Mouse (Mus musculus) Patski (cell line): Measurements from ENCODE around the gene C2cd4d. TPM values are rescaled to one million over a fixed set of nuclear protein-coding genes. Genes with fewer than 3 reads are reported as not detected.

Experiments
- ATAC-seq: fragments of 100-300 bp; one replicate; pipeline ENCODE4 v1.8.0; 2021
- CTCF ChIA-PET: fragments of 350-600 bp; sonication (Branson Sonifier 250); formaldehyde crosslinking; loops from one replicate; lab custom pipeline; 2022; ENCODE audit warnings: inconsistent platforms; lab: Charles Lee
- POLR2A ChIA-PET: fragments of 350-600 bp; sonication (Branson Sonifier 250); formaldehyde crosslinking; loops from one replicate; lab custom pipeline; 2022; ENCODE audit warnings: antibody characterized with exemption, inconsistent platforms; lab: Charles Lee
- DNase-seq: peaks from one replicate; pipeline ENCODE4 v3.0.0-alpha.2; 2011; ENCODE audit warnings: low read depth, low spot score
- H3K27me3 ChIP-seq: fragments of 371-371 bp; one replicate; pipeline ENCODE4 v1.5.1; 2021
- CTCF ChIP-seq: fragments of 100-300 bp; IDR thresholded peaks from one replicate; pipeline ENCODE4 v1.5.1; 2021
- in situ Hi-C: fragments of 300-500 bp; cut with MboI; formaldehyde crosslinking; loops from 3 replicates; pipeline ENCODE4 v1.11.1; 2018; ENCODE audit warnings: low pct_unique_long_range_greater_than_20kb, mixed read lengths
- polyA plus RNA-seq: library from polyadenylated mRNA; unstranded; gene quantifications from one replicate; pipeline ENCODE4 v1.2.3, GENCODE M21; 2021

C2cd4d gene
- polyA plus RNA-seq, result not detected

DNA sequence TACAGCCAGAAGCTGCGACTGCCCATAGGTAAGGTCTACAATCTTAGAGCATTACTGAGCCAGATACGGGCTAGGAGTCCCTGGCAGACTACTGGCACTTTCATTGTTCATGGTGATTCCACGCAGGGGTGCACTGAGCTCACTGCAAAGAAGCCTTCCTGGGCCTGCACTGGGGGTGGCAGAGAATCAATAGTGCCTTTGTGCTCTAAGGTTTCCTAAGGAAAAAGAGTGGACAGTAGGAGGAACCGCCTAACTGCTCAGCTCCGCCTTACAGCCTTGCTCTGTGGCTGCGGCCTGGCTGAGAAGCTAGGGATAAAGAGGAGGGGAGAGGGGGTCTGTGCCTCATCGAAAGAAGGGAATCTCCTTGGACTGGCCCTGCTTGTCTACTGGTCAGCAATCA, at the start of gene C2cd4d:
Gene C2cd4d (plus strand): TSS at position 301 of the 400 bp plus-strand sequence.
- ATAC-seq, result no peak

DNA sequence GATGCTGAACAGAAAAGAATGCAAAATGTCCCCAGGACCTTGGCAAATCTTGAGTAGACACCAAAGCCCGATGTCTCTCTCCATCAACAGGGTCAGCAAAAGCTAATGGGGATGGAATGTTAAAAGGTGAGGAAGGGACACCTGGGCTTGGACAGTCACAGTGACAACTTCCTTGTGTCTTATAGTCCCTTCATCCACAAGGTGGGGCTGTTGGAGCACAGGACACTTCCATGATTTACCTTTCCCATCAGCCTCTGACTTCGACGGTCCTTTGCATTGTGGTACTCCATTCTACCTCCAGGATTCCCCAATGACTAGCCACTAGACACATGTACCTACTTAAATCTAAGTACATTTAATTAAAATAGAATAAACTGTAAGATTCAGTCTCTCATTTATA, 33.6 kb upstream of the C2cd4d start:
- ChIA-PET CTCF (interaction anchor here (1.1 to 1.8 kb wide), 4 partner anchors 8 to 38 kb away, joined by 3 to 4 read pairs (median 4); no protein-coding TSS in a partner anchor), POLR2A (interaction anchor here (0.9 kb wide), 1 partner anchor 10 kb away, joined by 3 read pairs; no protein-coding TSS in a partner anchor)
- peak; percentile 35 for ATAC-seq
- in situ Hi-C loops, result no loop called here
- no peak for DNase-seq
- no peaks in the 10 kb centered on the region for H3K27me3 ChIP-seq
- peak; percentile 64 for TF ChIP-seq CTCF

More for the DNA sequence above, at the start of gene C2cd4d:
- DNase-seq, result no peak
- in situ Hi-C loops, result loop anchor here (25.0 kb wide), 1 partner anchor 600 kb away; the partner anchor contains the start of gene Gm5773
- ChIA-PET POLR2A (interaction anchor here (0.6 to 0.8 kb wide), 2 partner anchors 59 to 1318 kb away, joined by 4 read pairs; no protein-coding TSS in a partner anchor), CTCF (no interaction called here)
- TF ChIP-seq CTCF, result no peak
- H3K27me3 ChIP-seq, result peaks cover 24% of the 10 kb centered on the region

DNA sequence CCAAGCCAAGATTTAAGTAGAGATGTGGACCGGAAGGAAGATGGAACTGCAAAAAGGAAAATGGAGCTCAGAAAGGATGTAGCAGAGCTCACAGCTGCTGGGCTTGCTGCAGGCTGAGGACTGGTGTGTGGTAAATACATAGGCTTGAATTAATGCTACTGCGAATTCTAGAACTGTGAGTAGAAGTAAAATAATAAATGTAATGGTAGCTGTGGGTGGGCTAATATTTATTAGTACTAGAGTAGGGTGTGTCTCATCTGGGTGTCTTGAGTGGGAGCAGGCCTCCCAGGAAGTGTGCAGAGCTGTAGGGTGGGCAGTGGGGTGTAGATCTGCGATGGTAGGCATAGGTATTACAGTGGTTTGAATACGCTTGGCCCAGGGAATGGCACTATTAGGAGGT, 27.8 kb upstream of the C2cd4d start:
- DNase-seq, result no peak
- no peak for TF ChIP-seq CTCF
- peaks cover 8% of the 10 kb centered on the region for H3K27me3 ChIP-seq
- POLR2A ChIA-PET, result interaction anchor here (0.8 kb wide), 1 partner anchor 24 kb away, joined by 3 read pairs; the partner anchor contains the start of gene Them4
- CTCF ChIA-PET, result interaction anchor here (0.8 to 1.6 kb wide), 6 partner anchors 12 to 26 kb away, joined by 3 to 6 read pairs (median 4); no protein-coding TSS in a partner anchor
- in situ Hi-C loops, result no loop called here
- ATAC-seq, result no peak

DNA sequence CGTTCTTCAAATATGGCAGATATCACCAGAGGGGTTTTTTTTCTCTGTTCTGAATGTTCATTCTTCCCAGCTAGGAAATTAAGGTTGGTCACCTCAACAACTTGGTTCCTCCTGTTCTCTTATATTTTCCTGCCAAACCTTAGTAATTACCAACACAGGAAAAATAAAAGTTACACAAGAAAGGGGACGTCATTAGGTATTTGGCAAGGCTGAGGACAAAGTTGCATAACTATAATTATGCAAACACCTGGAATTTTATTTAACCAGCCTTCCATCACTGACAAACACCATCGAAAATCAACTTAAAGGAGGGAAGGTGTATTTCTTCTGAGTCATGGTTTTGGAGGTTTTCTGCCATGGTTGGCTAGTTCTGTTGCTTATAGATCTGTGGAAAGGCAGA, 23.7 kb upstream of the C2cd4d start:
- peaks cover 15% of the 10 kb centered on the region for H3K27me3 ChIP-seq
- ChIA-PET POLR2A (interaction anchor here (1.1 kb wide), 1 partner anchor 10 kb away, joined by 3 read pairs; no protein-coding TSS in a partner anchor), CTCF (interaction anchor here (1.6 to 1.8 kb wide), 2 partner anchors 19 to 28 kb away, joined by 4 to 5 read pairs; no protein-coding TSS in a partner anchor)
- DNase-seq (no peak), ATAC-seq (no peak)
- no peak for TF ChIP-seq CTCF
- in situ Hi-C loops, result no loop called here

DNA sequence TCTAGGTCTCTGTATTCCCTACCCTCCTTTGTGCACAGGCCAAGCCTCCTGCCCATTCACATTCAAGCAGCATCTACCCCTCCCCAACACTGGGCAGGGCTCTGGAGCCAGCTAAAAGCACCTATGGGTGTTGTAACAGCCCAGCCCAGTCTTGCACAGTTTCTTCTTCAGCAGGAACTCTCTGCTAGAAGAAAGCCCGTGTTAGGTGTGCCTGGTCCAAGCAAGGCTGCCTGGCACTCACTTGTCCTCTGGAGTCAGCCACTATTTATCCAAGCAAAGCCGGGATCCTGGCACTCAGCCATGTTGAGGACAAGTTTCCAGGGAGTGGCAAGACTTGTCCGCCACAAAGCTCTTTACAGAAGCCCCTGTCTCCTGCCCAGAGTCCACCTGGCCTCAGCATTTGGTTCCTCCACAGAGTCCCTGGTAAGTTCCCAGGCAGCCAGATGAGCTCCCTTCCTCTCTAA, 20.2 kb upstream of the C2cd4d start, which contains the start of gene Them5:
Gene Them5 (plus strand): TSS at position 141 of the 464 bp plus-strand sequence.
- CTCF ChIA-PET, result interaction anchor here (1.0 to 1.2 kb wide), 2 partner anchors 8 to 14 kb away, joined by 3 to 4 read pairs; no protein-coding TSS in a partner anchor
- in situ Hi-C loops, result no loop called here
- POLR2A ChIA-PET, result no interaction called here

DNA sequence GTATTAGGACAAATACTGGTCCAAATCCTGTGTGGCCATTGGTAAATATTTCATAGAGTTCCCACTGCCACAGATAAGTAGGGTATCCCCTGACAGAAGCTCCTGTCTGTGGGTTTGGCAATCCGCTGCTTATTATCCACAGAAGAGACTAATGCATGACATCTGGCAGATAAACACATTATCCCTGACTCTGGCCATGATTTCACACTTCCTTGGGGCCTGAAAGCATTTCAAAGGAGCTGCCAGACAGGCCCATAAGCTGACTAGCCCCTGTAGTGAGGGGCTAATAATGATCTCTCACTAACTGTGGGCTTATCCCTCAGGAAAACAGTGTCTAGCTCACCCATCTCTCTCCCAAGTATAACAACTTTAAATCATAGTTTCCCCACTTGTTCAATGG, 19.7 kb upstream of the C2cd4d start:
- ChIA-PET CTCF (interaction anchor here (1.0 to 1.7 kb wide), 3 partner anchors 9 to 18 kb away, joined by 3 to 6 read pairs (median 4); no protein-coding TSS in a partner anchor), POLR2A (no interaction called here)
- DNase-seq, result peak; percentile 7
- no peak for ATAC-seq
- in situ Hi-C loops, result no loop called here
- H3K27me3 ChIP-seq, result peaks cover 33% of the 10 kb centered on the region
- no peak for TF ChIP-seq CTCF

More for the DNA sequence above, 20.2 kb upstream of the C2cd4d start, which contains the start of gene Them5:
- DNase-seq (peak; percentile 10), ATAC-seq (no peak)
- TF ChIP-seq CTCF, result no peak
- peaks cover 33% of the 10 kb centered on the region for H3K27me3 ChIP-seq

DNA sequence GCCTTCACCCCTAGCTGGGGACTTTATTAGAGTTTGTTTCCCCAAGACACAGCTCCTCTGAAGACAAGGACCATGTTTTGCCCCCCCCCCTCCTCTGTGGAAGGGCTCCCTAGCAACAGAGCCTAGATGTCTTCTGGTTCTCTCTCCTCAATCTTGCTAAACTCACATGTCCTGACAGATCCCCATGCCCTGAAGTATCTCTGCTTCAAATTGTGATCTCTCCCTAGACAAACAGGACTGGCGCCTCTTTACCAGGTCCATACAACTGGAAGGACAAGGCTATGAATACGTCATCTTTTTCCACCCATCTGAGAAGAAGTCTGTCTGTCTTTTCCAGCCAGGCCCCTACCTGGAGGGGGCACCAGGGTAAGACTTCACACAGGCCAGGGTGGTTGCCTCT, 18.1 kb upstream of the C2cd4d start:
- POLR2A ChIA-PET, result no interaction called here
- DNase-seq, result no peak

DNA sequence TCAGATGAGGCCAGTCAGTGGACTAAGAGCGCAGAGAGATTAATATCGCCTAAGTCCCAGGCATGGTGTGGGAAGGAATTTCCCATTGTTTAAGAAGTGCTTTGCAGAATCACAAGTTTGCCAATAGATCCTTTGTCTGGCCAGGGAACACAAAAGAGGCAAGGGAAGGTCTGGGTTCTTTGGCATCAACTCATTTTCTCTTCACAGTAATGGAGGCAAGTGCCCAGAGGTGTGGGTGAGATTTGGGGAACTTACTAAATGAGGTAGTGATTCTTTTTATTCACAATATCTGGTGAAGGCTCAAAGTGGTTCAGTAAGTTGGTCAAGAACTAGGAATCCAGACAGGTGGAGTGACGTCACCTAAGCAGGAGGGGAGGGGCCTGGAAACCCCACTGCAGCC, 17.3 kb upstream of the C2cd4d start:
- CTCF ChIA-PET, result no interaction called here
- DNase-seq, result no peak
- in situ Hi-C loops, result no loop called here
- no peak for TF ChIP-seq CTCF
- no peak for ATAC-seq
- POLR2A ChIA-PET, result no interaction called here
- H3K27me3 ChIP-seq, result peaks cover 27% of the 10 kb centered on the region

More for the DNA sequence above, 18.1 kb upstream of the C2cd4d start:
- in situ Hi-C loops, result no loop called here
- peaks cover 34% of the 10 kb centered on the region for H3K27me3 ChIP-seq
- no peak for TF ChIP-seq CTCF
- ATAC-seq, result no peak
- CTCF ChIA-PET, result interaction anchor here (1.7 kb wide), 1 partner anchor 17 kb away, joined by 6 read pairs; no protein-coding TSS in a partner anchor

DNA sequence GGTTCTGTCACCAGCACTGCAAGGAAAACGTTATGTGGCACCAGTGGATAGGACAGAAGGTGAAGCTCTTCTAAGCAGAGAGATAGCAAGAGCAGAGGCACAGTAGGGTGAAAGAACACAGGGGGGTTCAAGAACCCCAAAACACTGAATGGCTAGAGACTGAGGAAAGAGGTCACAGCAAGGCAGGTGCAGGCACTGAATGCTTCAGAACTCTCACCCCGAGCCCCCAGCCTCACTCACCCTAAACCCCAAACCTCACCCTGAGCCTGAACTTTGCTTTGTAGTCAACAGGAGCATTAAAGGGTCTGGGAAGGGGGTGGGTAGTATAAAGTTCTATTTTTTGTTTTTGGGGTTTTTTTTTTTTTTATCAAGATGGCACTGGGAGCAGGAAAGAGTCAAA, 14.1 kb upstream of the C2cd4d start:
- no peak for ATAC-seq
- no peak for DNase-seq
- ChIA-PET POLR2A (no interaction called here), CTCF (interaction anchor here (1.3 kb wide), 1 partner anchor 12 kb away, joined by 3 read pairs; no protein-coding TSS in a partner anchor)
- H3K27me3 ChIP-seq, result peaks cover 27% of the 10 kb centered on the region
- in situ Hi-C loops, result no loop called here
- no peak for TF ChIP-seq CTCF

DNA sequence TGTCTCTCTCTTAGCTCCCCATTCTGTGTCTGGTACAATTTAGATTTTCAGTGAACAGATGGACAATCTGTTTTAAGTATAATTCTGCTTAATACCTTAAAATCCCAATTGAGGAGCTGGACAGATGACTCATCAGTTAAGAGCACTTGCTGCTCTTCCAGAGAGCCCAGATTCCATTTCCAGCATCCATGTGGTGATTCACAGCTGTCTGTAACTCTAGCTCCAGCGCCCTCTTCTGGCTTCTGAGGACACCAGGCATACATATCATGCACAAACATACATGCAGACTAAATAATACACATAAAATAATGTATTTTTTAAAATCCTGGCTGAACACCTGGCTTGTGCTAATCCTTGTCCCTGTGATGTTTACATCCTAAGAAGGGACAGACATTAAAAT, 1.4 kb upstream of the C2cd4d start:
- peak; percentile 59 for DNase-seq
- ChIA-PET POLR2A (no interaction called here), CTCF (interaction anchor here (1.0 to 1.8 kb wide), 5 partner anchors 13 to 84 kb away, joined by 3 to 8 read pairs (median 6); no protein-coding TSS in a partner anchor)
- peak; percentile 93 for TF ChIP-seq CTCF
- peaks cover 30% of the 10 kb centered on the region for H3K27me3 ChIP-seq
- ATAC-seq, result peak; percentile 78
- in situ Hi-C loops, result loop anchor here (25.0 kb wide), 1 partner anchor 599 kb away; the partner anchor contains the start of gene Gm5773
